Mouse (Mus musculus): ENCODE measurements around the gene Ttc23l. TPM values are rescaled to one million over a fixed set of nuclear protein-coding genes. Genes with fewer than 3 reads are reported as not detected.
A peak's percentile ranks its signal among the peaks of the same experiment; 100 is the strongest.

Gene Ttc23l
- polyA plus RNA-seq, 1 experiment from 2014 or later, result not detected

DNA sequence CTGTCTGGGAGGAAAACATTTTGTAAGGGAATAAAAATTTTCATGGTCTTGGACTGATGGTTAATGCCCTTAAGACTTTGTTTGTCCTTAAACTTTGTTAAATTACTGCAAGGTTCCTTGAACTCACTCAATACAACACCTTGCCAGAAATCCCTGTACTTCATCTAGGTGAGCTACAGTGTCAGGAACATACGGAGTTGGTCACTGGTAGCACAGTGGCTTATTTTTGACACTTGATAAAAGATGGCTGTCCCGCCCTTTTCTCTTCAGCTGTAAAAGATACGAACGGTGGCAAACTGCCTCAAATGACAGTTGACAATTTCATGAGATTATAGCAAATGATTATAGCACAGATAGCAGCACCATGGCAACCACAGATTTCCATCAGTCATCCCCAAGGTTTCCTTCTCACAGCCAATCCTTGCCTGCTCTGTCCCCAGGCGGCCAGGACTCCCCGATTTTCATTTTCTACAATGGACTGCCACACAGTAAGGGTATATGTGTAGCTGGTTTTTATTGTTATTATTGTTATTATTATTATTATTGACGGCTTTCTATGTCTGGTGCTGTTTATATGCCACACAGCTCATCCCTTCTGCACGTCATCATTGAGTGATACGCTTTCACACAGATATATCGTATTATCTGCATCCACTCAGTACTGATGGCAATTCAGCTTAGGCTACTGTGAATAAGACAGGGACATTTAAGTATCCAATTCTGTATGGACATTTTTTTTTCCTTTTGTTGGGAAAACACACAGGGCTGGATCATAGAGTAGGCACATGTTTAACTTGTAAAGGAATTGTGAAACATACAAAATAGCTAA, 26.1 kb upstream of the Ttc23l start:
- no peak overlapping the region for H3K4me2 ChIP-seq (ENCODE audit: low read depth, low read length, severe bottlenecking)
- WGBS, result 86% methylated on average over 10 of the region's 10 CpGs
- ATAC-seq (replicated peaks; ENCODE audit: low FRiP score) (no peak), DNase-seq (ENCODE audit: low spot score) (no peak)
- H3K27me3 ChIP-seq (ENCODE audit: control insufficient read depth, insufficient read depth, low read length), result no peaks in the 10 kb centered on the region
- no peaks in the 10 kb centered on the region; the same call in 1 of the 2 replicates for H3K36me3 ChIP-seq (ENCODE audit: control insufficient read depth, insufficient read depth, low read length)
- no peak overlapping the region for H3K27ac ChIP-seq (ENCODE audit: low read depth, low read length)
- H3K4me3 ChIP-seq (ENCODE audit: low read depth, low read length), result no peak overlapping the region
- no peak overlapping the region for H3K9ac ChIP-seq (ENCODE audit: low read length)
- no peaks in the 10 kb centered on the region for H3K9me3 ChIP-seq (ENCODE audit: control insufficient read depth, low read length)
- H3K4me1 ChIP-seq (replicated peaks; ENCODE audit: control insufficient read depth, insufficient read depth, low read length), result no peaks in the 10 kb centered on the region

DNA sequence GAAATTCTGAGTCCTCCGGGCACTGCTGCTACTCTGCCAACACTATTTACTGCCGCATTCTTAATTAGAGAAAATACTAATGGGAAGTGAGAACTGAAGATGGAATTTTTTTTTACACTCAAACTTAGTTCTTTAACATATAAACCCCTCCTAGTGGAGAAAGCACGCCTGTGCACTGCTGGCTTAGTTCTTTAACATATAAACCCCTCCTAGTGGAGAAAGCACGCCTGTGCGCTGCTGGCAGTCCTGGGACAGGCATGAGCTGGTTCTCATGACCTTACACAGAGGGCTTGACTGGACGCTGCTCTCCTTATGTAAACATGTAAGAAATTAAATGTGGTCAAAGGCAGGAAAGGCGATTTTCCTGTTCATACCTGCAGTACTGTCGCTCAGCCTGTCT, 24.9 kb upstream of the Ttc23l start:
- no peaks in the 10 kb centered on the region for H3K9me3 ChIP-seq (ENCODE audit: control insufficient read depth, low read length)
- no peak overlapping the region for H3K4me2 ChIP-seq (ENCODE audit: low read depth, low read length, severe bottlenecking)
- DNase-seq (ENCODE audit: low spot score) (peak; percentile 69), ATAC-seq (replicated peaks; ENCODE audit: low FRiP score) (peak; percentile 76)
- no peak overlapping the region for H3K4me3 ChIP-seq (ENCODE audit: low read depth, low read length)
- H3K9ac ChIP-seq (ENCODE audit: low read length), result no peak overlapping the region
- no peaks in the 10 kb centered on the region for H3K27me3 ChIP-seq (ENCODE audit: control insufficient read depth, insufficient read depth, low read length)
- no peak overlapping the region for H3K27ac ChIP-seq (ENCODE audit: low read depth, low read length)
- no peaks in the 10 kb centered on the region for H3K4me1 ChIP-seq (replicated peaks; ENCODE audit: control insufficient read depth, insufficient read depth, low read length)
- no peaks in the 10 kb centered on the region for H3K36me3 ChIP-seq (ENCODE audit: control insufficient read depth, insufficient read depth, low read length)
- 60% methylated on average over 8 of the region's 8 CpGs for WGBS

DNA sequence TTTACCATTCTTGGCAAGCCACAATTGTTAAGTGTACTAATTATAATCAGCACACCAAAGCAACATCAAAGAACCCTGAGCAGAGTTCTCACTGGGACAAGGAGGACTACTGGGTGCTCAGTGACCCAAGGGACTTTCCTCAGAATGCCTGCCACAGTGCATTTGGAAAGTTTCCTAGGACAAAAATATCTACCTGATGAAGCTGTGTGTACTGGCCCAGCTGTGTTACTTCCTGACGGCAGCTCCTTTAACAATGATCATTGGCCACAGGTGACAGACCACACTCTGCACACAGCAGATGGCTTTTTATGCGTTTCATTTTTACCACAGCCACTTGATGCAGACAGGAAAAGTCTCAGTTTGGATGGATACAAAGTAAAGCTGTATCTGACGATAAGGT, 20.7 kb upstream of the Ttc23l start:
- no peak overlapping the region for H3K9ac ChIP-seq (ENCODE audit: low read length)
- DNase-seq (ENCODE audit: low spot score), result no peak
- 92% methylated on average over 3 of the region's 3 CpGs for WGBS
- no peaks in the 10 kb centered on the region for H3K9me3 ChIP-seq (ENCODE audit: control insufficient read depth, low read length)
- H3K4me1 ChIP-seq (replicated peaks; ENCODE audit: control insufficient read depth, insufficient read depth, low read length), result no peaks in the 10 kb centered on the region
- no peaks in the 10 kb centered on the region for H3K27me3 ChIP-seq (ENCODE audit: control insufficient read depth, insufficient read depth, low read length)
- H3K27ac ChIP-seq (ENCODE audit: low read depth, low read length), result no peak overlapping the region
- no peak overlapping the region for H3K4me2 ChIP-seq (ENCODE audit: low read depth, low read length, severe bottlenecking)
- H3K4me3 ChIP-seq (ENCODE audit: low read depth, low read length), result no peak overlapping the region
- ATAC-seq (replicated peaks; ENCODE audit: low FRiP score), result no peak
- H3K36me3 ChIP-seq (ENCODE audit: control insufficient read depth, insufficient read depth, low read length), result no peaks in the 10 kb centered on the region; the same call in 1 of the 2 replicates

- DNase-seq (ENCODE audit: low spot score) (no peak), ATAC-seq (replicated peaks; ENCODE audit: low FRiP score) (no peak)
- H3K9ac ChIP-seq (ENCODE audit: low read length), result no peak overlapping the region
- no peaks in the 10 kb centered on the region for H3K27me3 ChIP-seq (ENCODE audit: control insufficient read depth, insufficient read depth, low read length)
- H3K9me3 ChIP-seq (ENCODE audit: control insufficient read depth, low read length), result no peaks in the 10 kb centered on the region
- WGBS, result 90% methylated on average over 7 of the region's 7 CpGs
- H3K4me3 ChIP-seq (ENCODE audit: low read depth, low read length), result no peak overlapping the region
- no peak overlapping the region for H3K27ac ChIP-seq (ENCODE audit: low read depth, low read length)
- no peaks in the 10 kb centered on the region for H3K4me1 ChIP-seq (replicated peaks; ENCODE audit: control insufficient read depth, insufficient read depth, low read length)
- no peak overlapping the region for H3K4me2 ChIP-seq (ENCODE audit: low read depth, low read length, severe bottlenecking)
- no peaks in the 10 kb centered on the region; the same call in 1 of the 2 replicates for H3K36me3 ChIP-seq (ENCODE audit: control insufficient read depth, insufficient read depth, low read length)
Measured at GRCm38 (mm10) chr15:10566486-10566885, 8.0 kb upstream of the Ttc23l start.

DNA sequence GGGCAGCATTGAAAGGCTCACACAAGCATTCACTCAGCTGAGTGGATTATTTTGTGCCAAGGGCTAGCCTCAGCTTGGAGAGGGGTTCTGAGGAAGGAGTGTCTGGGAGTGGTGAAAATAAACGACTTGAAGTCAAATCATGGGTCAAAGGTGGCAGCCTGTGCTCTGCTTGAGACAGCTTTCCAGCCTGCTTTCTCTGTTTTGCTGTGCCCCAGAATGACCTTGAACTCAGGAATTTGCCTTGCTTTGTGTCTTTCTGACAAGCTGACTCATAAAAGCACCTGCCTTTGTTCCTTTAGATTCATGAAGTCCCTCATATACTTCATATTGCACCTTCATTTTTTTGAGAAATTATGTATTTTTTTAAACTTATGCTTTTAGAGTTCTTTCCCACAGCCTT, 5.7 kb upstream of the Ttc23l start:
- Histone ChIP-seq H3K36me3 (ENCODE audit: control insufficient read depth, insufficient read depth, low read length) (no peaks in the 10 kb centered on the region; the same call in 1 of the 2 replicates), H3K27me3 (ENCODE audit: control insufficient read depth, insufficient read depth, low read length) (no peaks in the 10 kb centered on the region), H3K9me3 (ENCODE audit: control insufficient read depth, low read length) (no peaks in the 10 kb centered on the region), H3K9ac (ENCODE audit: low read length) (no peak overlapping the region), H3K4me1 (replicated peaks; ENCODE audit: control insufficient read depth, insufficient read depth, low read length) (no peaks in the 10 kb centered on the region), H3K27ac (ENCODE audit: low read depth, low read length) (no peak overlapping the region), H3K4me3 (ENCODE audit: low read depth, low read length) (no peak overlapping the region), H3K4me2 (ENCODE audit: low read depth, low read length, severe bottlenecking) (no peak overlapping the region)
- no peak for ATAC-seq (replicated peaks; ENCODE audit: low FRiP score)
- no peak for DNase-seq (ENCODE audit: low spot score)
- 57% methylated on average over 1 of the region's 1 CpGs for WGBS

- no peak for ATAC-seq (replicated peaks; ENCODE audit: low FRiP score)
- no peak overlapping the region for H3K27ac ChIP-seq (ENCODE audit: low read depth, low read length)
- H3K36me3 ChIP-seq (ENCODE audit: control insufficient read depth, insufficient read depth, low read length), result no peaks in the 10 kb centered on the region
- no peaks in the 10 kb centered on the region for H3K27me3 ChIP-seq (ENCODE audit: control insufficient read depth, insufficient read depth, low read length)
- DNase-seq (ENCODE audit: low spot score), result no peak
- H3K9ac ChIP-seq (ENCODE audit: low read length), result no peak overlapping the region
- no peak overlapping the region for H3K4me3 ChIP-seq (ENCODE audit: low read depth, low read length)
- no peaks in the 10 kb centered on the region for H3K4me1 ChIP-seq (replicated peaks; ENCODE audit: control insufficient read depth, insufficient read depth, low read length)
- H3K4me2 ChIP-seq (ENCODE audit: low read depth, low read length, severe bottlenecking), result no peak overlapping the region
- no peaks in the 10 kb centered on the region for H3K9me3 ChIP-seq (ENCODE audit: control insufficient read depth, low read length)
Measured at GRCm38 (mm10) chr15:10562281-10562680, 3.8 kb upstream of the Ttc23l start.

DNA sequence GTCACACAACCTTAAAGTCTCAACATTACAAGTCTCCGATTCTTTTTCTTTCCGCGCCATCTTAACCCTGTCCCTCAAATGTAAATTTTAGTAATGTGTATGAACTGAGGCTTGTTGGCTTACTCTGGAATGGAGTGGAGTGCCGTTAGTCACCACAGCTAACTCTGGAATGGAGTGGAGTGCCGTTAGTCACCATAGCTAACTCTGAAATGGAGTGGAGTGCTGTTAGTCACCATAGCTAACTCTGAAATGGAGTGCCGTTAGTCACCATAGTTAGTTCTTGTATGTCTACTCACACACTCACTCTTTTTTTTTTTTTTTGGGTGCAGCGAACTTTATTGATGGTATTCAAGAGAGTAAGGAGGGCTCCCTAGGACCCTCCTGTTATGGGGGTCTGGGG, 1.5 kb upstream of the Ttc23l start:
- no peak for ATAC-seq (replicated peaks; ENCODE audit: low FRiP score)
- H3K36me3 ChIP-seq (ENCODE audit: control insufficient read depth, insufficient read depth, low read length), result no peaks in the 10 kb centered on the region

DNA sequence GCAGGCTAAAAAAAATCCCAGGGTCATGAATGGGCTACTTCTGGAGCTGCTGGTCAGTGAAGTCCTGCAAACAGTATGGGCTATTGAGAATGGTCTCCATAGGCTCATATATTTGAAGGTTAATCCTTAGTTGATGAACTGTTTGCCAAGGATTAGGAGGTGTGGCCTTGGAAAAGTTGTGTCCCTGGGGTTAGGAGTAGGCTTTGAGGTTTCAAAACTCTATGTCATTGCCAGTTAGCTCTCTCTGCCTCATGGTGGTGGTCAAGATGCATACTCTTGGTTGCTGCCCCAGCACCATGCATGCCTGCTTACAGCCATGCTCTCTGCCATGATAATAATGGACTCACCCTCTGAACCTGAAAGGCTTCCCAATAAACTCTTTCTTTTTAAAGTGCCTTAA, 4.1 kb downstream of the Ttc23l start:
- ATAC-seq (replicated peaks; ENCODE audit: low FRiP score) (no peak), DNase-seq (ENCODE audit: low spot score) (no peak)
- Histone ChIP-seq H3K27ac (ENCODE audit: low read depth, low read length) (no peak overlapping the region), H3K27me3 (ENCODE audit: control insufficient read depth, insufficient read depth, low read length) (no peaks in the 10 kb centered on the region), H3K4me1 (replicated peaks; ENCODE audit: control insufficient read depth, insufficient read depth, low read length) (no peaks in the 10 kb centered on the region), H3K9me3 (ENCODE audit: control insufficient read depth, low read length) (no peaks in the 10 kb centered on the region), H3K4me3 (ENCODE audit: low read depth, low read length) (no peak overlapping the region), H3K36me3 (ENCODE audit: control insufficient read depth, insufficient read depth, low read length) (no peaks in the 10 kb centered on the region), H3K9ac (ENCODE audit: low read length) (no peak overlapping the region), H3K4me2 (ENCODE audit: low read depth, low read length, severe bottlenecking) (no peak overlapping the region)

More for the DNA sequence above, 1.5 kb upstream of the Ttc23l start:
- Histone ChIP-seq H3K4me2 (ENCODE audit: low read depth, low read length, severe bottlenecking) (no peak overlapping the region), H3K4me3 (ENCODE audit: low read depth, low read length) (no peak overlapping the region), H3K4me1 (replicated peaks; ENCODE audit: control insufficient read depth, insufficient read depth, low read length) (no peaks in the 10 kb centered on the region), H3K27me3 (ENCODE audit: control insufficient read depth, insufficient read depth, low read length) (no peaks in the 10 kb centered on the region), H3K9me3 (ENCODE audit: control insufficient read depth, low read length) (no peaks in the 10 kb centered on the region), H3K9ac (ENCODE audit: low read length) (no peak overlapping the region), H3K27ac (ENCODE audit: low read depth, low read length) (no peak overlapping the region)
- 93% methylated on average over 7 of the region's 7 CpGs for WGBS
- DNase-seq (ENCODE audit: low spot score), result no peak
